Mouse (Mus musculus) heart, postnatal 0 days (tissue): ENCODE measurements around the gene Eif3b. TPM values are rescaled to one million over a fixed set of nuclear protein-coding genes. Genes with fewer than 3 reads are reported as not detected.

Source experiments
- ATAC-seq: fragments of 200-750 bp; cut with Nextera tagmentation; 2 replicates; pipeline ENCODE4 v1.8.0; 2017; ENCODE audit warnings: low read depth, moderate number of reproducible peaks, moderate library complexity; ENCODE audit not compliant: insufficient read depth
- DNase-seq: peaks from one replicate; pipeline ENCODE4 v3.0.0-alpha.2; 2016; ENCODE audit warnings: low spot score
- H3K27ac ChIP-seq: fragments of 300-500 bp; sonication (generic); 2 replicates; pipeline ENCODE4 v1.5.1; 2014; ENCODE audit warnings: low read depth, mild to moderate bottlenecking
- H3K27me3 ChIP-seq: fragments of 300-500 bp; sonication (generic); 2 replicates; pipeline ENCODE4 v1.6.1; 2014; ENCODE audit warnings: low read length, mixed read lengths; ENCODE audit not compliant: control insufficient read depth, insufficient read depth
- H3K36me3 ChIP-seq: fragments of 300-500 bp; sonication (generic); replicated peaks from 2 replicates; pipeline ENCODE4 v1.6.1; 2014; ENCODE audit warnings: low read length, mixed read lengths; ENCODE audit not compliant: control insufficient read depth, insufficient read depth
- H3K4me1 ChIP-seq: fragments of 300-500 bp; sonication (generic); 2 replicates; pipeline ENCODE4 v1.6.1; 2014; ENCODE audit warnings: antibody characterized with exemption; ENCODE audit not compliant: control insufficient read depth, insufficient read depth
- H3K4me2 ChIP-seq: fragments of 300-500 bp; sonication (generic); 2 replicates; pipeline ENCODE4 v1.6.1; 2014; ENCODE audit warnings: low read depth, mild to moderate bottlenecking, low read length, moderate library complexity
- H3K4me3 ChIP-seq: fragments of 300-500 bp; sonication (generic); 2 replicates; pipeline ENCODE4 v1.5.1; 2014; ENCODE audit warnings: low read depth, low read length
- H3K9ac ChIP-seq: fragments of 300-500 bp; sonication (generic); replicated peaks from 2 replicates; pipeline ENCODE4 v1.6.1; 2014; ENCODE audit warnings: low read depth, low read length, mixed read lengths
- H3K9me3 ChIP-seq: fragments of 300-500 bp; sonication (generic); replicated peaks from 2 replicates; pipeline ENCODE4 v1.6.1; 2016; ENCODE audit warnings: low read length; ENCODE audit not compliant: control insufficient read depth
- CTCF ChIP-seq: IDR thresholded peaks from 2 replicates; pipeline ENCODE4 v1.5.1; 2016; ENCODE audit warnings: antibody characterized with exemption, control low read depth, low read depth
- EP300 ChIP-seq: IDR thresholded peaks from 2 replicates; pipeline ENCODE4 v1.6.1; 2016; ENCODE audit warnings: antibody characterized with exemption, low read depth
- WGBS: fragments of 180-500 bp; shearing (Covaris S2); extraction: QIAGEN DNeasy Blood & Tissue Kit; methylation state at CpG from one replicate; pipeline ENCODE4 v1.1.7; 2014; 5-methylcytosine and 5-hydroxymethylcytosine counted together
- polyA plus RNA-seq: library from polyadenylated mRNA; unstranded; fragments of >200 nt; fragmentation: Nextera tagmentation; extraction: Ambion mirVana; gene quantifications from 2 replicates; pipeline ENCODE4 v1.2.1, GENCODE M21; 2015
- total RNA-seq: library from RNA; depleted of rRNA; stranded (reverse); fragments of >200 nt; gene quantifications from 2 replicates; pipeline ENCODE4 v1.2.3, GENCODE M21; 2014; ENCODE audit warnings: low replicate concordance; rRNA removed

The Eif3b gene
- total RNA-seq = 37.4 and 38.9 TPM in 2 replicates
- 36.6 and 40.0 TPM in 2 replicates for polyA plus RNA-seq

DNA sequence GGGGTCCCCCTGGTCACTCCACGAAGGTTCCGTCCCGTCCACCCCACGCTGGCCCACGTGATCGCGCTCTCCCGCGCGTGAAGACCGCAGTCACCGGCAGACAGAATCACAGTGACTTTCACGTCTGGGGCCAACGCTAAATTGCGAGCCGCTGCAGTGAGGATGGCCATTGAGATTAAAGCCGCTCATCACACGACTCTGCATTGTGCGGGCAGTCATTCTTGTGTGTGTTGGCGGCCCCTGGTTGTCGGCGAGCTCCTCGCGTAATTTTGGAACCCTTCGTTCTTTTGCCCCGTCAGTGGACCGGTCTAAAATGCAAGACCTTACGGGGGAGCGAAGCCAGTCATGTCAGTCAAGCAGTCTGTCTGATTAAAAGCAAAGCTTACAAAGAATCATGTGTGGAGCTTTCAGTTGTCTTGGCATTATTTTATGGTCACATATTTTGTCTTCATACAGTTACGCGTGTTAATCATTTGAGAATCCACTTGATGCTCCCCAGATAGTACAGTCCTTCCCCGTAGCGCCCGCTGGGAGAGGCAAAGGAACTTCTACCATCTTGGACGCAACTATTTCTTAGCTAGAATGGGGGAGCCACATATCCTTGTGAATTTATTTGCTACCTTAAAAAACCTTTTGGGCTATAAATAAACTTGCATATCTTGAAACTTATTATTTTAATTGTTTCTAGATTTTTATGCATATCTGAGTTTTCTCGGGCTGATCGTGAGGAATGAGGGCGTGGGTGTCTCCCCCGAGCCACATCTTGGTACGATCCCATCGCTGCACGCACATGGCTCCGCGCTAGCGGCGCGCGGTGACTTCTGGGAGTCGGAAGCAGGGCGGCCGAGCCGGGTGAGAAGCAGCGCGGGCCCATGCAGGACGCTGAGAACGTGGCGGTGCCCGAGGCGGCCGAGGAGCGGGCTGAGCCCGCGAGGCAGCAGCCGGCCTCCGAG, at the start of gene Eif3b:
Gene Eif3b (plus strand): TSS at position 840 of the 953 bp plus-strand sequence.
- Histone ChIP-seq H3K4me3 (peak within 1 kb of the TSS; percentile 80), H3K9me3 (no peaks in the 10 kb centered on the region), H3K27me3 (no peaks in the 10 kb centered on the region), H3K9ac (peak within 1 kb of the TSS; percentile 82), H3K4me2 (peak within 1 kb of the TSS; percentile 85), H3K36me3 (no peaks in the 10 kb centered on the region), H3K4me1 (peaks cover 15% of the 10 kb centered on the region), H3K27ac (peak within 1 kb of the TSS; percentile 90)
- DNase-seq (peak; percentile 95), ATAC-seq (peak; percentile 91)
- TF ChIP-seq CTCF (peak; percentile 23; the same call in 1 of the 2 replicates), EP300 (no peak)
- under 1% methylated on average over 65 of the region's 65 CpGs for whole genome bisulfite sequencing

DNA sequence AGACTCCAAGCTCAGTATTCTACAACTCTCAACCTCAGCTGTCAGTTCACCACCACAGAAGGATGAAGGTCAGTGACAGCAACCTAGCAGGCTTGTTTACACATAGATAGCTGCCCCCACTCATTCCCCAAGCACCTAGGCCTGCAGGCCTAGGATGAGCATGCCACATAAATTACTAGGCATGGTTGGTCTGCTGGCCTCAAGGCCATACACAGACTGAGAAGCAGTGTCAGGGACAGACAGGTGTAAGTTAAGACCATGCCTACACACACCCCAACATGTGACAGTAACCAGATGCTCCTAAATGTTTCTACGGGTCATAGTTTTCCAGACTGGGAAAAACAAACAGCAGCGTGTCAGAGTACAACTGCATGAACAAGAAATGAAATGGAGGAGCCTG, 49.7 kb upstream of the Eif3b start:
- Histone ChIP-seq H3K4me1 (0 out of 2 replicates have a peak, but pooled peaks cover 5% of the 10 kb centered on the region), H3K9me3 (no peaks in the 10 kb centered on the region), H3K27ac (no peak overlapping the region), H3K36me3 (no peaks in the 10 kb centered on the region), H3K9ac (no peak overlapping the region), H3K4me3 (no peak overlapping the region), H3K27me3 (no peaks in the 10 kb centered on the region), H3K4me2 (no peak overlapping the region)
- 65% methylated on average over 2 of the region's 2 CpGs for WGBS
- DNase-seq (no peak), ATAC-seq (no peak)
- TF ChIP-seq EP300 = no peak
- TF ChIP-seq CTCF = no peak

DNA sequence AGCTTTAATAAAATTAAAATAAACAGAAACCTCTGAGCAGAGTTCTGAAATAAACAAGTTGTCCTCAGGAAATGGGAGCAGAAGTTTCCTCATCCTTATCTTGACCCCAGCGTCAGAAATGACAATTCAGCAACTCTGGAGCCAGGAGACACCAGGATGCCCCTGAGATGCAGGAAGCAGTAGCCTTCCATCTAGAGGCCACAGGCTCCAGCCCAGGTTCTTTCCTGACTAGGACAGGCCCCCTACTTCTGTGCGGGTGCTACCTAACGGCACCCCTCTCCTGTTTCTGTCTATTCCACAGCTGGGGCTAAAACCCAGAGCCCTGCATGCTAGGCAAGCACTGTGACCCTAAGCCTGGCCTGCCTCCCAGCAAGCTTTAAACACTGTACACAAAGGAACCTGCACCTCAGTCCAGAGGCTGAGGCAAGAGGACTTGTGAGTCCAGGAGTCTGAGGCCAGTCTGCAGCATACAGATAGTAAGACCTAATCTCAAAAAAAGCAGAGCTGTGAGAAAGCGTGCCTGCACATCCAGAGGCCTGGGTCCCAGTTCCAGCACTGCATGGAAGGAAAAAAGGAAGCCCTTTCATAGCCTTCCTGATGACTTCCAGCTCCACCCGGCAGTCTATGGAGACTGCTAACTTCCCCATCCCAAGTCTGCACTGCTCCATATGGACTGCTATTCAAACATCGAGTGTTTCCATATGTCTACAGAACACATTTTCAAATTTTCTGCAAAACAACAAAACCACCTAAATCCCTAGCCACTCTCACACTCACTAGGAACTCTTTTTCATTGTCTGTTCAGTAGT, 48.5 kb upstream of the Eif3b start:
- Histone ChIP-seq H3K4me1 (0 out of 2 replicates have a peak, but pooled peaks cover 5% of the 10 kb centered on the region), H3K27ac (peak overlapping the region; percentile 43; the same call in 1 of the 2 replicates), H3K9me3 (no peaks in the 10 kb centered on the region), H3K36me3 (no peaks in the 10 kb centered on the region), H3K27me3 (no peaks in the 10 kb centered on the region), H3K4me2 (no peak overlapping the region), H3K4me3 (no peak overlapping the region), H3K9ac (no peak overlapping the region; the same call in 1 of the 2 replicates)
- ATAC-seq (no peak), DNase-seq (no peak)
- TF ChIP-seq EP300 (no peak), CTCF (no peak)
- WGBS = 56% methylated on average over 6 of the region's 6 CpGs

DNA sequence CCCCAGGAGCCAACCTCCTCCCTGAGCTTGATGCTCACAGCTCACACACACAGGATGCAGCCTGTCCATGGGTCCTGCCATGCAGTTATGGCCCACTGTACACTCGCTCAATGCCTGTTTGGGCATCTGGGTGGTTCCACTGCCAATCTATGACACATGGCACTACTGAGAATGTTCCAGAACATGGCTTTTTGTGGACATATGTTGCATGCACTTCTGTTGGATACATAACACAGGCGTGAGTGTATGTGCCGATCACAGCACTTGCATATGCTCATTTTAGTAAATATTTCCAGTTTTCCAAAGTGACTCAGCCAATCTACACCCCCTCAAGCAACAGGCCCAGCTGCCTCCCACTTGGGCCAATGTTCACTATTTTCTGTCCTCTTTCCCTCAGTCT, 47.5 kb upstream of the Eif3b start:
- no peaks in the 10 kb centered on the region for H3K27me3 ChIP-seq

DNA sequence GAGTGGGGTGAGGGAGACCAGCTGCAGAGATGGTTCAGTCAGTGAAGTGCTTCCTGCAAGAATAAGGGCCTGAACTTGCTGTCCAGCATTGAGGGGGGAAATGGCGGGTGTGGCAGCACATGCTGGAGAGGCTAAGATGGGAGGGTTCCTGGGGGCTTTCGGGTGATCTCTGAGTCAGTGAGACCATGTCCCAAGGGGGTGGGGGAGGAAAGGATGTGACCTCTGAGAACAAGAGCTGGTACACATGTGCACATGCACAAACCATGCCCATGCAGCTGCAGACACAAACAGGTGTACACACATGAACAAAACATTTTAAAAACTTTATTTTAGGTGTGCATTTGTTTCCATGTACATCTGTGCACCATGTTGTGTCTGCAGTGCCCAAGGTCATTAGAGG, 45.4 kb upstream of the Eif3b start:
- no peaks in the 10 kb centered on the region for H3K27me3 ChIP-seq
- DNase-seq (no peak), ATAC-seq (no peak)
- H3K36me3 ChIP-seq = no peaks in the 10 kb centered on the region
- peaks cover 9% of the 10 kb centered on the region; the same call in 1 of the 2 replicates for H3K4me1 ChIP-seq
- H3K9me3 ChIP-seq = no peaks in the 10 kb centered on the region
- no peak overlapping the region for H3K4me2 ChIP-seq
- no peak overlapping the region for H3K27ac ChIP-seq
- no peak overlapping the region for H3K4me3 ChIP-seq
- H3K9ac ChIP-seq = no peak overlapping the region
- TF ChIP-seq CTCF = no peak
- TF ChIP-seq EP300 = no peak
- WGBS = 75% methylated on average over 2 of the region's 2 CpGs

More for the DNA sequence above, 47.5 kb upstream of the Eif3b start:
- Histone ChIP-seq H3K4me3 (no peak overlapping the region), H3K4me1 (0 out of 2 replicates have a peak, but pooled peaks cover 5% of the 10 kb centered on the region), H3K27ac (no peak overlapping the region), H3K4me2 (no peak overlapping the region), H3K9me3 (no peaks in the 10 kb centered on the region), H3K9ac (no peak overlapping the region), H3K36me3 (no peaks in the 10 kb centered on the region)
- TF ChIP-seq CTCF (no peak), EP300 (no peak)
- WGBS = 94% methylated on average over 3 of the region's 3 CpGs
- DNase-seq = no peak
- ATAC-seq = no peak
